Mouse (Mus musculus): ENCODE data around the gene C330021F23Rik. TPM values are rescaled to one million over a fixed set of nuclear protein-coding genes. Genes with fewer than 3 reads are reported as not detected.
"Not testable (repeated sequence)": the region's sequence is repeated elsewhere in the genome, so short reads cannot be mapped to it uniquely, and the experiment has no call there.

Gene C330021F23Rik
- polyA plus RNA-seq, 1 experiment from 2014 or later, result 0.51 TPM

GRCm38 (mm10) chr8:3556114-3556513 is 11.7 kb upstream of the C330021F23Rik start:
- H3K4me1 ChIP-seq, result no peaks in the 10 kb centered on the region
- no peaks in the 10 kb centered on the region for H3K9me3 ChIP-seq (replicated peaks)
- no peaks in the 10 kb centered on the region for H3K27me3 ChIP-seq
- H3K9ac ChIP-seq, result no peak overlapping the region
- H3K4me3 ChIP-seq (replicated peaks), result no peak overlapping the region
- WGBS, result 60% methylated on average over 4 of the region's 4 CpGs
- peak; percentile 91 for ATAC-seq (ENCODE audit: insufficient number of reproducible peaks, low FRiP score, low TSS enrichment, low read depth)
- no peak overlapping the region for H3K27ac ChIP-seq (replicated peaks)
- no peaks in the 10 kb centered on the region for H3K36me3 ChIP-seq
- no peak overlapping the region for H3K4me2 ChIP-seq (replicated peaks)

DNA sequence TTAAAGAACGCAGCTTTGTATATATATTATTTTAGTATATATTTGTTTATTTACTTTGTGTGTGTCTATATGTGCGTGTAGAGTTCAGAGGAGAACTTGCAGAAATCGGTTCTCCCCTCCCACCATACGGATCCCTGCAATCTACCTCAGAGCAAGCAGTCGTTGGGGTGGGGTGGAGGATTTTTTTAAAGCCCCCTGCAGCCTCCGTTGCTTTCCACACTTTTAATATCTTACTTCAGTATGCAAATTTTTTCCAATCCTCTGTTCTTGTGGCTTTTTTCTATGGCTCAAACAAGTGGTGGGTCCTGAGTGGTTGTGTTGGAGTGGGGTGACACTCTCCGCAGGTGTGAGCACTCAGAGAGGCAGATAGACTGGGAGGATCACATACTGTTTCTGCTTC is 588 bp downstream of the C330021F23Rik start:
- no peak for ATAC-seq (ENCODE audit: insufficient number of reproducible peaks, low FRiP score, low TSS enrichment, low read depth)
- Histone ChIP-seq H3K4me3 (replicated peaks) (no peak overlapping the region), H3K9ac (no peak overlapping the region), H3K36me3 (no peaks in the 10 kb centered on the region), H3K4me2 (replicated peaks) (no peak overlapping the region), H3K4me1 (no peaks in the 10 kb centered on the region), H3K9me3 (replicated peaks) (no peaks in the 10 kb centered on the region), H3K27ac (replicated peaks) (no peak overlapping the region), H3K27me3 (no peaks in the 10 kb centered on the region)
- 11% methylated on average over 7 of the region's 7 CpGs for WGBS

- Histone ChIP-seq H3K4me3 (replicated peaks) (no peak overlapping the region), H3K4me2 (replicated peaks) (no peak overlapping the region), H3K9me3 (replicated peaks) (no peaks in the 10 kb centered on the region), H3K27ac (replicated peaks) (no peak overlapping the region), H3K27me3 (no peaks in the 10 kb centered on the region), H3K36me3 (no peaks in the 10 kb centered on the region), H3K9ac (no peak overlapping the region), H3K4me1 (no peaks in the 10 kb centered on the region)
- 91% methylated on average over 5 of the region's 5 CpGs for WGBS
- ATAC-seq (ENCODE audit: insufficient number of reproducible peaks, low FRiP score, low TSS enrichment, low read depth), result no peak
Observed at GRCm38 (mm10) chr8:3569784-3570183, 2.0 kb downstream of the C330021F23Rik start.

GRCm38 (mm10) chr8:3574546-3574945 is 6.8 kb downstream of the C330021F23Rik start:
- H3K4me1 ChIP-seq, result 0 out of 2 replicates have a peak, but pooled peaks cover 3% of the 10 kb centered on the region
- no peak overlapping the region for H3K9ac ChIP-seq
- no peaks in the 10 kb centered on the region for H3K27me3 ChIP-seq
- no peaks in the 10 kb centered on the region for H3K9me3 ChIP-seq (replicated peaks)
- no peak overlapping the region for H3K4me2 ChIP-seq (replicated peaks)
- WGBS, result 88% methylated on average over 3 of the region's 3 CpGs
- no peaks in the 10 kb centered on the region for H3K36me3 ChIP-seq
- H3K27ac ChIP-seq (replicated peaks), result no peak overlapping the region
- no peak for ATAC-seq (ENCODE audit: insufficient number of reproducible peaks, low FRiP score, low TSS enrichment, low read depth)
- no peak overlapping the region for H3K4me3 ChIP-seq (replicated peaks)

DNA sequence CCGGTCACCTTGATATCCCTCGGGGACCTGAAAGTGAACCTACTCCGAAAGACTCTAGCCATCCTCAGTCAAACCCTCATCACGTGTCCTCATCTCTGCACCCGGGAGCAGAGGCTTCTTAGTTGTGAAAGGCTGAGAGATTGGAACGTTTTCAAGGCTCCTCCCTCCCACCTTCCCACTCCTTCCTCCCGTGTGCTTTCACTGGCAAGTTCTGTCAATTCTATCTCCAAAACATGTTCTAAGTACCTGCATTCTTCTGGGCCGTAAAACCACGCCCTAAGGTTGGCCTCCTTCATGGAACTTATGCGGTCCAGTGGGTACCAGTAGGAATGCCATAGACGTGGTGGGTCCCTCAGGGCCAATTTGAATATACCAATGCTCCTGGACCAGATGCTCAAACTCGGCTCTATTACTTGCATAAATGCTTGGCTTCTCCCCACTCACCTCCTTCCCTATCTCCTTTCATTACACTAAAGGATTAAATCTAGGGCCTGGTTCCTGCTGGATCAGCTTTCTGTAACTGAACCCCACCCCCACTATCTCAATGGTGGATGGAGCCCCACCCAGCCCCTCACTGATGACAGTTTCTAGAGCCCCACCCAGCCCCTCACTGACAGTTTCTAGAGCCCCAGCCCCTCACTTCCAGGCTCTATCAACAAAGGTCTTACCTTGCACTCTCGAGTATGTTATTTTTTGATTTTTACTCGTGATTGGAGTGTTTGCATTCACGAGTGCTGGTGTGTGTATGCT is 8.6 kb downstream of the C330021F23Rik start:
- Histone ChIP-seq H3K27me3 (no peaks in the 10 kb centered on the region), H3K9ac (no peak overlapping the region), H3K4me3 (replicated peaks) (no peak overlapping the region), H3K36me3 (no peaks in the 10 kb centered on the region), H3K4me2 (replicated peaks) (no peak overlapping the region), H3K4me1 (0 out of 2 replicates have a peak, but pooled peaks cover 3% of the 10 kb centered on the region), H3K27ac (replicated peaks) (0 out of 2 replicates have a peak overlapping the region, but pooled peaks have one; percentile 13), H3K9me3 (replicated peaks) (no peaks in the 10 kb centered on the region)
- 64% methylated on average over 15 of the region's 15 CpGs for WGBS
- no peak for ATAC-seq (ENCODE audit: insufficient number of reproducible peaks, low FRiP score, low TSS enrichment, low read depth)

DNA sequence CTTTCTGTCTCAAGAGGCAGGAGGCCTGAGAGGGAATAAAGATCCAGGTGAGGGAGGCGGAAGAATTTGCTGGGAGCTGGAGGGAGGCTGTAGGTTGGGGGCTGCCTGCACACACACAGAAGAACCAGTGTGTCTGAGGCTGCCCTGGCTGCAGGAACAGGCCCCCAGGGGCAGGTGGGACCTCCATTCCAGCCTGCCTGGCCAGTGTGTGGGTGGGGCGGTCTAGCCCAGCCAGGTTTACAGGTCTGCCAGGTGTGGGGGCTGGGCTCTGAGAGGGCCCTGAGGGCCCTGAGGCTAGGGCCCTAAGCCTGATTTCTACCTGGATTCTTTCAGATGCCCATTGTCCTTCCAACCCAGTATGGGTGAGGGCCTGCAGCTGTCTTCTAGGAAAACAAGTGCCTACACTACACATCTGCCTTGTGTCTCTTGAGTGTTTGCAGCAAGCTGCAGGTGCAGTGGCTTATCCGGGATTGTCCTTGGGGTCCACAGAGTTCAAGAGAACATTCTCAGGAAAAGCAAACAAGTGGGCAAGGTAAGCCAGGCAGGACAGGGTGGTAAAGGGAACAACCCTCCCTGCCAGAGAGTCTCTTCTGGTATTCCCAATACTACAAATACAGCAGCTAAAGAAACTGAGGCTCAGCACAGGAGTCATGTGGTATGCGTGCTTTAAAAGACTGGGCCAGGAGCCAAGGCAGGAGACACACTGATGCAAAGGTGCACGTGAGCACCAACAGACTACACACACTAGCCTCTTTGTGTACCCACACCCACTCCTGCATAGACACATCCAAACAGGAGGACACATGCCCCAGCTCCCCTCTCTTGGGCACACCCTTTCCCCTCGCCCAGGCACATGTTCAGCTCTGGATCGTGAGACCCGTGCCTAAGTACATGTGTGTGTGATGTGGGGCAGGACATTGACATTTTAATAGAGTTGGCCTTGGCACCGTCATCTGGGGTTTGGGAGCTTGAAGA is 11.9 kb downstream of the C330021F23Rik start:
- Histone ChIP-seq H3K9me3 (replicated peaks) (no peaks in the 10 kb centered on the region), H3K9ac (no peak overlapping the region), H3K4me2 (replicated peaks) (no peak overlapping the region), H3K4me1 (0 out of 2 replicates have a peak, but pooled peaks cover 3% of the 10 kb centered on the region), H3K27ac (replicated peaks) (peak overlapping the region; percentile 70), H3K36me3 (no peaks in the 10 kb centered on the region), H3K27me3 (no peaks in the 10 kb centered on the region), H3K4me3 (replicated peaks) (no peak overlapping the region)
- WGBS, result 57% methylated on average over 9 of the region's 9 CpGs
- ATAC-seq (ENCODE audit: insufficient number of reproducible peaks, low FRiP score, low TSS enrichment, low read depth), result peak; percentile 56; the same call in 1 of the 2 replicates

GRCm38 (mm10) chr8:3581961-3582360 is 14.2 kb downstream of the C330021F23Rik start:
- H3K36me3 ChIP-seq; H3K9ac ChIP-seq; H3K9me3 ChIP-seq (replicated peaks); H3K27ac ChIP-seq (replicated peaks); ATAC-seq (ENCODE audit: insufficient number of reproducible peaks, low FRiP score, low TSS enrichment, low read depth); H3K4me2 ChIP-seq (replicated peaks); H3K4me1 ChIP-seq; H3K27me3 ChIP-seq; H3K4me3 ChIP-seq (replicated peaks): not testable (repeated sequence)
- 78% methylated on average over 1 of the region's 3 CpGs for WGBS

GRCm38 (mm10) chr8:3586452-3586851 is 18.7 kb downstream of the C330021F23Rik start:
- no peak overlapping the region for H3K9ac ChIP-seq

DNA sequence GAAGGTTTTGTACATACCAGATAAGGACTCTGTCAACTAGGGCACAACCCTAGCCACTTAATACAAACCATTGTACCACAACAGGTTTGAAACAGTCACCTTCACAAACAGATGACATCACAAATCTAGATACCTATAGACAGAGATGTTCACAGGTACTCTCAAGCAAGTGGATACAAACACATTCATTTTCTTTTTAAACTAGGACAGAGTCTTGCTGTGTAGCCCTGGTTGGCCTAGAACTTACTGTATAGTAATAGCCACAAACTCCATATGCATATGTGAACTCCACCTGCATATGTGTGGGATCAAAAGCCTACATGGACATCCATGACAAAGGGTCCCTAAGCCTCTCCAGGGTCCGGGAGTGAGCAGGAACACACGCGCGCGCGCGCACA is 19.2 kb downstream of the C330021F23Rik start, which contains the start of gene Camsap3:
TSS of gene Camsap3 (plus strand) at position 301 of the 398 bp plus-strand sequence.
- peak within 1 kb of the TSS; percentile 65 for H3K9ac ChIP-seq
- peak within 1 kb of the TSS; percentile 71 for H3K4me3 ChIP-seq (replicated peaks)
- peak within 1 kb of the TSS; percentile 93 for H3K4me2 ChIP-seq (replicated peaks)
- no peaks in the 10 kb centered on the region for H3K36me3 ChIP-seq
- H3K27ac ChIP-seq (replicated peaks), result peak within 1 kb of the TSS; percentile 83
- 5% methylated on average over 7 of the region's 7 CpGs for WGBS
- peaks cover 4% of the 10 kb centered on the region for H3K27me3 ChIP-seq
- H3K4me1 ChIP-seq, result peaks cover 15% of the 10 kb centered on the region
- no peaks in the 10 kb centered on the region for H3K9me3 ChIP-seq (replicated peaks)
- no peak for ATAC-seq (ENCODE audit: insufficient number of reproducible peaks, low FRiP score, low TSS enrichment, low read depth)

More at GRCm38 (mm10) chr8:3586452-3586851, 18.7 kb downstream of the C330021F23Rik start:
- H3K4me1 ChIP-seq, result peaks cover 15% of the 10 kb centered on the region
- no peak overlapping the region for H3K27ac ChIP-seq (replicated peaks)
- H3K36me3 ChIP-seq, result no peaks in the 10 kb centered on the region
- H3K9me3 ChIP-seq (replicated peaks), result no peaks in the 10 kb centered on the region
- ATAC-seq (ENCODE audit: insufficient number of reproducible peaks, low FRiP score, low TSS enrichment, low read depth), result no peak
- no peak overlapping the region for H3K4me2 ChIP-seq (replicated peaks)
- WGBS, result 86% methylated on average over 2 of the region's 2 CpGs
- H3K27me3 ChIP-seq, result peaks cover 4% of the 10 kb centered on the region
- no peak overlapping the region for H3K4me3 ChIP-seq (replicated peaks)

DNA sequence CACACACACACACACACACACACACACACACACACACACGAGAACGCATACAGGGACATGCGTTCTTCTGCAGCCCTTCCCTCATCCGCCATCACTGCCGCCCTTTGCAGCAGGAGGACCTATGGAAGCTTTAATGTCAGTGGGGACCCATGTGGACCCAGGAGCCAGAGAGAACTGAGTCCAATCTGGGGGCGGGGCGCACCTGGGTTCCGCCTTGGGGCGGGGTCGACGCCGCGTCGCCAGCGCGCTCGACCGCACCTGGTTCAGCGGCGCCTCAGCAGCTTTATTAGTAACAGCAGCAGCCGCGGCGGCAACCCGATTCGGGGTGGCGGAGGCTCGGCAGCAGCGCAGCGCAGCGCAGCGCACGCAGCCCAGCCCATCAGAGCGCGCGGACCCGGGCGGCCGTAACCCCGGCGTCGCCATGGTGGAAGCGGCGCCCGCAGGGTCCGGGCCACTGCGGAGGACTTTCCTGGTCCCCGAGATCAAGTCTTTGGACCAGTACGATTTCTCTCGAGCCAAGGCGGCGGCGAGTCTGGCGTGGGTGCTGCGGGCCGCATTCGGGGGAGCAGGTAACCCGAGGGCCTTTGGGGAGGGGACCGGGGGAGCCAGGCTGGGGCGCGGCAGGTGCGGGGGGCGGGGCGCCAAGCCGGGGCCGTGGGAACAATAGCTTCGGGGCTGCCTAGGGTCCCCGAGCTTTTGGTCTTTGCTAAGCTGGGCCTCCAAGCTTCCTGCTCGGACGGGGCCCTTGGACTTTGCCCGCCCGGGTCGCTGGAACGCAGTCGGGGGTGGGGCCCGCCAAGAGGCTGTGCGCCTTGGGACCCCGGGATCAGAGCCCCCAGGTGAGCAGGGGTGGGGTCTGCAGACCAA is 19.8 kb downstream of the C330021F23Rik start:
- peak overlapping the region; percentile 93 for H3K4me2 ChIP-seq (replicated peaks)
- H3K9me3 ChIP-seq (replicated peaks), result no peaks in the 10 kb centered on the region
- ATAC-seq (ENCODE audit: insufficient number of reproducible peaks, low FRiP score, low TSS enrichment, low read depth), result peak; percentile 77
- H3K36me3 ChIP-seq, result no peaks in the 10 kb centered on the region
- peak overlapping the region; percentile 83 for H3K27ac ChIP-seq (replicated peaks)
- H3K4me1 ChIP-seq, result peaks cover 15% of the 10 kb centered on the region
- peak overlapping the region; percentile 65 for H3K9ac ChIP-seq
- WGBS, result under 1% methylated on average over 77 of the region's 77 CpGs
- H3K4me3 ChIP-seq (replicated peaks), result peak overlapping the region; percentile 71
- H3K27me3 ChIP-seq, result peaks cover 4% of the 10 kb centered on the region

Data from embryonic facial prominence, embryonic 15.5 days (tissue).